Mouse (Mus musculus): ENCODE results near the gene Als2cr12.

GRCm38 (mm10) chr1:58617978-58618668, 77.7 kb downstream of the Als2cr12 start:
- TF ChIP-seq CTCF (IDR thresholded peaks at IDR 0.05; ENCODE audit: control insufficient read depth, insufficient read depth, low read length) = no peak
- TF ChIP-seq POLR2A (IDR thresholded peaks at IDR 0.05; ENCODE audit: borderline replicate concordance, control insufficient read depth, low read depth, low read length) = no peak
